Mouse (Mus musculus) hindbrain, embryonic 10.5 days (tissue): ENCODE data around the gene Gbp9. TPM values are rescaled to one million over a fixed set of nuclear protein-coding genes. Genes with fewer than 3 reads are reported as not detected.
"Not testable (repeated sequence)": the region's sequence is repeated elsewhere in the genome, so short reads cannot be mapped to it uniquely, and the experiment has no call there.

Experiments
- DNase-seq: peaks from one replicate; pipeline ENCODE4 v3.0.0-alpha.2; 2017; ENCODE audit warnings: low spot score
- H3K27ac ChIP-seq: fragments of 300-500 bp; sonication (generic); 2 replicates; pipeline ENCODE4 v1.5.1; 2016; ENCODE audit warnings: mild to moderate bottlenecking, moderate library complexity
- H3K27me3 ChIP-seq: fragments of 300-500 bp; sonication (generic); 2 replicates; pipeline ENCODE4 v1.6.1; 2016; ENCODE audit warnings: mild to moderate bottlenecking; ENCODE audit not compliant: poor library complexity, insufficient read depth, severe bottlenecking
- H3K36me3 ChIP-seq: fragments of 300-500 bp; sonication (generic); 2 replicates; pipeline ENCODE4 v1.6.1; 2016; ENCODE audit warnings: mild to moderate bottlenecking, moderate library complexity
- H3K4me1 ChIP-seq: fragments of 300-500 bp; sonication (generic); replicated peaks from 2 replicates; pipeline ENCODE4 v1.6.1; 2016; ENCODE audit warnings: mild to moderate bottlenecking
- H3K4me3 ChIP-seq: fragments of 300-500 bp; sonication (generic); 2 replicates; pipeline ENCODE4 v1.5.1; 2016; ENCODE audit warnings: mild to moderate bottlenecking, moderate library complexity
- H3K9me3 ChIP-seq: fragments of 300-500 bp; sonication (generic); 2 replicates; pipeline ENCODE4 v1.6.1; 2016; ENCODE audit warnings: mild to moderate bottlenecking, moderate library complexity
- WGBS: fragments of 180-500 bp; shearing (Covaris S2); methylation state at CpG from one replicate; pipeline ENCODE4 v1.1.7; 2016; 5-methylcytosine and 5-hydroxymethylcytosine counted together
- polyA plus RNA-seq: library from polyadenylated mRNA; unstranded; fragments of >200 nt; fragmentation: Nextera tagmentation; extraction: Ambion mirVana; gene quantifications from 2 replicates; pipeline ENCODE4 v1.2.1, GENCODE M21; 2016

The Gbp9 gene
- 0.78 and 0.80 TPM in 2 replicates for polyA plus RNA-seq

DNA sequence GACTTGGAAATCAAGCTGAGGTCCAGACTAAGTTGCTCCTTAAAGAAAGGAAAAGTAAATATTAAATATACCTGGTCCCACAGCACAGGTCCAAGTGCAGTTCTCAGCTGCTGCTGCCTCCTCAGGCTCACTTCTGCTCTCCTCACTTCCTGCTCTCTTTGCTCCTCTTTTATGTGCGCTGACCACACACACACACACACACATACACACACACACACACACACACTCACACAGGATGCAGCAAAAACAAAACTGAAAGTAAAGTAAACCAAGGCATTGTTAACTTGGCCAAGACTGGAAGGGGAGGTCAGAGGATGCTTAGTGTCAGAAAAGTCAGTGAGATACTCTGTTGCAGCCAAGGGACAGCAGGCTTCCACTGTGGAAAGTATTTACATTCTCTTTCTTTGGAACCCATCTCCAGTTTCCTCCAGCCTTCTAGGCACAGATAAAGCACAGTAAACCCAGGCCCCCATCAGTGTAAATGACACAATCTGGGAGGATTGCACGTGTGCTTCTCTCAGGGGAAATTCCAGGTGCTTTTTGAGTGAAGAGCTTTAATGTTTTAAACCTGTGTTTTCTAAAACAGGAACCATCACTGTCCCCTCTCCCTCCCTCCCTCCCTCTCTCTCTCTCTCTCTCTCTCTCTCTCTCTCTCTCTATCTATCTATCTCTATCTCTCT lies at the start of gene Gbp9, which contains the start of the genes Gbp8 and Gbp4:
Gene Gbp9, minus strand, starts transcription at position 131 of the 680 bp plus-strand sequence.
Gene Gbp8, minus strand, starts transcription at position 132 of the 680 bp plus-strand sequence.
Gene Gbp4, minus strand, starts transcription at position 178 of the 680 bp plus-strand sequence.
- WGBS = 22% methylated on average over 2 of the region's 2 CpGs
- H3K36me3 ChIP-seq, H3K4me3 ChIP-seq, H3K27ac ChIP-seq, H3K27me3 ChIP-seq, DNase-seq, H3K9me3 ChIP-seq, H3K4me1 ChIP-seq: not testable (repeated sequence)

DNA sequence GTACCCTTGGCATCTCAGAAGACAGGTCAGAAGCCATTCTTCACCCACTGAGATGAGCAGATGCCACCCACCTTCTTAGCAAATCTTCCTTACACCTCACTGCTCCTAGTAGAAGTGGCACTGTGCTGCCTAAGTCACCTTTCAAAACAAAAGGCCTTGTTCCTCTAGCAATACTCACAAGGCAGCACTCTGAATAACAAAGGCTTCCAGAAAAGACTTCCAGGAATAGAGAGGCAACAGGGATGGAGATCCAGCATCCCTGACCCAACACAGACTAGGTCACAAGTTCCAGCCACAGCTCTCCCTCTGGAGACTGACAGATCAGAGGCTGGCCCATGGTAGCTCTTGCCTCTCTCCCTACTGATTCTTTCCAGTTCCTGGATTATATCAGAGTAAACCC lies 42.1 kb upstream of the Gbp9 start:
- H3K4me1 ChIP-seq = no peaks in the 10 kb centered on the region

DNA sequence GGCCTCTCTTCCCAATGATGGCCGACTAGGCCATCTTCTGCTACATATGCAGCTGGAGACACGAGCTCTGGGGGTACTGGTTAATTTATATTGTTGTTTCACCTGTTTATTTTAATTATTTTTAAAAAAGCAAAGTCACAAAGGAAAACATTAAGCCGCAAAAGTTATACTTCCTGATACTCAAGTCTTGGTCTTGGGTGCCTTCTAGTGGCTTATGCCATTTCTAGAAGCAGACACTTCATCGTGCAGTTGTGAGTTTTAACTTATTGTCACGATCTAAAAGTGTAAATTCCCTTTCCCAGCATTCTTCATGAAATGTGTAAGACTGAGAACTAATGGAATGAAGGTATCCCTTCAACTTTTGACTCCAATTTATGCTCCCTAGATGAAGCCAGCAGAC lies 17.2 kb upstream of the Gbp9 start:
- WGBS = 89% methylated on average over 5 of the region's 5 CpGs
- no peaks in the 10 kb centered on the region for H3K36me3 ChIP-seq
- no peak overlapping the region for H3K27ac ChIP-seq
- H3K9me3 ChIP-seq = no peaks in the 10 kb centered on the region
- no peaks in the 10 kb centered on the region for H3K4me1 ChIP-seq
- H3K4me3 ChIP-seq = no peak overlapping the region
- no peaks in the 10 kb centered on the region for H3K27me3 ChIP-seq
- no peak for DNase-seq

More for the DNA sequence above, 42.1 kb upstream of the Gbp9 start:
- no peak for DNase-seq
- Histone ChIP-seq H3K4me3 (no peak overlapping the region), H3K27ac (no peak overlapping the region), H3K36me3 (no peaks in the 10 kb centered on the region), H3K27me3 (no peaks in the 10 kb centered on the region), H3K9me3 (no peaks in the 10 kb centered on the region)

DNA sequence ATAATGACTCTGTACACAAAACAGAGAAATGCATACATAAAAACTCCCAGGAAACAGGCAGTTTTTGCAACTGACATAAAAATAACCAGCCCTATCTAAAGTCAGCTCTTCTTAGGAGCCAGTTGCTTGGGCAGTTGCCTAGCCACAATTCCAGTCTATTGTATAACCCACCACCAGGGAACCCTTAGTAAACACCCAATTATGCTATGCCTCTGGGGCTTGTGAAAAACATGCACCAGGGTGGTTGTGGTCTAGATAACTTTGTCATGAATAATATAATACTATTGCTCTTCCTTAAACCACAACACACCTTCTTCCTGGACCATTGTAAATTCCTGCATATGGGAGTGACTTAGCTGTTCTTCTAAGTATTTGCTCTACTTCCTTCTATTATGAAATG lies 14.7 kb upstream of the Gbp9 start:
- H3K4me3 ChIP-seq = no peak overlapping the region
- no peaks in the 10 kb centered on the region for H3K36me3 ChIP-seq
- no peak for DNase-seq
- H3K9me3 ChIP-seq = no peaks in the 10 kb centered on the region
- no peaks in the 10 kb centered on the region for H3K27me3 ChIP-seq
- no peaks in the 10 kb centered on the region for H3K4me1 ChIP-seq
- H3K27ac ChIP-seq = no peak overlapping the region

DNA sequence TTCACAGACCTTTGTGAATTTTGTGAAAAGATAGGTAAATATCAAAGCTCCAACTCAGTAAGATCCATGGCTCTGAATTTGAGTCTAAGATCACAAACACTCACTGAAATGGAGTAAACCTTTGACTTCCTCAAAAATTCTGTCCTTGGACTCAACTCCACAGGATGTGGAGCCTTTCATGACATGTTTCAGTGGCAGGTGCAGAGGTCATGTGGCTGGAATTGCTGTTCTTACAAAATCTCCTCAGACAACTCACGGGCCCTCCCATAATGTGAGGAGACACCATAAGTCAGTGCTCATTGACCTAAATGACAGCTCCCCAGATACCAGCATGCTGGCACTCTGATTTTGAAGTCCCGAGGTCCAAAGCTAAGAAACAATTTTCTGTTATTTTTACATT lies 8.7 kb upstream of the Gbp9 start:
- H3K27me3 ChIP-seq, H3K36me3 ChIP-seq, H3K27ac ChIP-seq, DNase-seq, H3K4me1 ChIP-seq, H3K4me3 ChIP-seq, H3K9me3 ChIP-seq: not testable (repeated sequence)
- 79% methylated on average over 2 of the region's 2 CpGs for WGBS

DNA sequence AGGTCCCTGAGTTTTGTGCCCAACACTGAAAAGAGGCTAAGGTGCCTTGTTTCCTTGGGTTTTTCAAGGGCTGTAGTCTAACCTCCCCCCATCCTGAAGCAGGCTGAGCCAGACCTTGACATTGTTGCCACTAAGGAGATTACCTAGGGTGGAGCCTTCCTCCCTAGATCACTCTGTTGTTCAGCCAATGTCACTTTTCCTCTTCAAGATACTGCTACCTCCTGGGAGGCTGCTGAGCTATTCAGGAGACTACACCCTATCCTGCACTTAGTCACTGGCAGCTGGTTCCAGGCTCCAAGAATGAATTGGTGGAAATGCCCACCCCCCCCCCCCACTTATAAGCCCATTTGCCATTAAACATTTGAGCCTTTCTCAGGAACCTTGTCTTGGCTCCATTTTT lies 7.1 kb upstream of the Gbp9 start:
- H3K36me3 ChIP-seq = no peaks in the 10 kb centered on the region
- H3K4me1 ChIP-seq = no peaks in the 10 kb centered on the region
- DNase-seq = no peak
- no peaks in the 10 kb centered on the region for H3K9me3 ChIP-seq
- H3K27ac ChIP-seq = no peak overlapping the region
- H3K4me3 ChIP-seq = no peak overlapping the region
- H3K27me3 ChIP-seq = no peaks in the 10 kb centered on the region

DNA sequence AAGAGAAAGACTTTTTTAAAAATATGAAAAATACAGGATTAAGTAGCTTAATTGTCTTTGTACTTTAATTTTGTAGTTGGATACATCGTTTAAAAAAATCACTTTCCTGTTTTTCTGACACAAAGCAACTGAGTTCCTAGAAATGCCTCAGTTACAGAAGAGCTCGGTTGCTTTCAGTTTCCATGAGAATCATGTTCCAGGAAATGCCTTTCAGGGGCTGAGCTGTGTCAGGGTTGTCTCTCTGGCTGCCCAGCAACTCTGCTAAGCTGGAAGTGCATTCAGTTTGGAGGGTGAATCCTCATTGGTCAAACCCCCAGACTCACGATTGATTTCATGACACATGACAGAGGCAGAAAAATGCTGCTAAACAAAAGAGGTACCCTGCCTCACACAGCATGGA lies 6.4 kb upstream of the Gbp9 start:
- not testable (repeated sequence) for H3K36me3 ChIP-seq, H3K27ac ChIP-seq
- 53% methylated on average over 3 of the region's 3 CpGs for WGBS

DNA sequence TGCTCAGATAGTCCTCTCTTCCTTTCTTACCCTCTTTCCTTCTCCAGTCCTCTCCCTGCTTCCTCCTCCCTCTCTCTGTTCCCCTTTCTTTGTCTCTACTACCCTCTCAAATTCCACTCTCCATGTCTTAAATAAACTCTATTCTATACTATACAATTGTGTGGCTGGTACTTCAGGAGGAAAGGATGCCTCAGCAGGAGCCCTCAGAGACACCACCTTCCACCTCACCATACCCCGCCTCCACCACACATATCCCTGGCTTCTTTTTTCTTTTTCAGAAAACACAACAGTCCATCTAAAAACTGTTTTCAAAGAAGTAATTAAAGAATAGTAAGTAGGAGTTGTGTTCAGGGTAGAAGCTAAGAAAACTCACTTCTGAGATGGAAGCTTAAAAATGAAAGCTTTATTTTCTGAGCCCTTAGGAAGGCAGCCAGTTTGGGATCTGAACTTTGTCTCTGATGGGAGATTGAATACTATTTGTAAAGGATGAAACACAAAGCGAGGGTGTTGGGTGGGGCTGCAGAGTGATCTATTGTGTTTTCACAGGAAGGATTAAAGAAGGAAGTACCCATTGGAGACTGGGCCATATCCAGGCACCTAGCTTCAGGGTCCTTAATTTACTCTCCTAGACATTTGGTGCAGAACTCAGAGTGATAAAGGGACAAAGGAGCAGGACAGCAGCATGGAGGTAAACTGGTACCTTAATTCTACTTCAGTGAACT lies 911 bp upstream of the Gbp9 start:
- not testable (repeated sequence) for H3K27me3 ChIP-seq, H3K4me1 ChIP-seq, H3K9me3 ChIP-seq, H3K4me3 ChIP-seq, DNase-seq, H3K36me3 ChIP-seq, H3K27ac ChIP-seq
- WGBS = 52% methylated on average over 2 of the region's 2 CpGs

More for the DNA sequence above, 6.4 kb upstream of the Gbp9 start:
- not testable (repeated sequence) for DNase-seq, H3K9me3 ChIP-seq, H3K4me1 ChIP-seq, H3K4me3 ChIP-seq, H3K27me3 ChIP-seq

DNA sequence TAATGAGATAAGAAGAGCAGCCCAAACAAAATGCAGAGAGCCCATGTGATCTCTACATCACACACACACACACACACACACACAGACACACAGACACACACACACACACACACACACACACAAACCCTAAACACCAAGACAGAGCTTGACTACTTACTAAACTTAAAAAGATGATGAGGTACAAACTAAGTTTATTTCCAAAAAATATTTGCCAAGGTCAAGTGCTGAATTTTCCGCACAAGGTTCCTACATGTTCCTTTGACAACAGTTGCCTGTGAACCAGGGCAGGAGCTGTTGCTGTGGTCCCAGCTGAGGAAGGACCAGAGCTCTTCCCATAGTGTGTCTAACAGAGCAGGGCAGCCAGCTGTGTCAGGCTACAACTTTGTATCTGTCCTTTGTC lies 433 bp downstream of the Gbp9 start:
- no peak overlapping the region for H3K27ac ChIP-seq
- WGBS = 89% methylated on average over 1 of the region's 1 CpGs
- H3K36me3 ChIP-seq = no peaks in the 10 kb centered on the region
- H3K4me1 ChIP-seq = no peaks in the 10 kb centered on the region
- no peaks in the 10 kb centered on the region for H3K27me3 ChIP-seq
- DNase-seq = no peak
- no peak overlapping the region for H3K4me3 ChIP-seq
- H3K9me3 ChIP-seq = no peaks in the 10 kb centered on the region

DNA sequence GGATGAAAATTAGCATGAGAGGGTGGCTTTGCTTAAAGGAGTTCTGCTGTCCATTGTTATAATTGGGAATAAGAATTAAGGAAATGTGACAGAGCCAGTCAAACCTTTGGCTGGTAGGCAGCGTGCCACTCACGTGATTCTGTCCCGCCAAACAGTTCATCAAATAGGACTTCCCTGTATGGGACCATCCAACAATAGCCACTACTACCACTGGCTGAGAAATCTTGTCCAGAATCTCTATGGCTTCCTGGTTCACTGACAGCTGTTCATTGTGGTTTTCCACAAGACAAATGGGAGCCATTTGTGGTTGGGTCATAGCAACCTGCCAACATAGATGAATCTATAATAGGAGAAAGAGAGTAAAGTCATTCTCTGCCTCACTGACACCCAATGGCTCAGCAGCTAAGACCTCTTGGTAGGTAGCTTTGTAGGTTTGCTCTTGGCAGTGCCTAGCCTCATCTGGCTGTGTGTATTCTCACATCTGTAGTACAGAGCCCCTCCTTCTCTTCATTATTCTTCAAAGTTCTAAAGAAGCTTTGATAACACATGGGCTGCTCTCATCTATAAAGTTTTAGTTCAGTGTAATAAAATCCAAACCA lies 2.5 kb downstream of the Gbp9 start:
- H3K4me3 ChIP-seq, H3K9me3 ChIP-seq, H3K36me3 ChIP-seq, DNase-seq, H3K27ac ChIP-seq, H3K4me1 ChIP-seq, H3K27me3 ChIP-seq: not testable (repeated sequence)
- WGBS = 81% methylated on average over 3 of the region's 3 CpGs

DNA sequence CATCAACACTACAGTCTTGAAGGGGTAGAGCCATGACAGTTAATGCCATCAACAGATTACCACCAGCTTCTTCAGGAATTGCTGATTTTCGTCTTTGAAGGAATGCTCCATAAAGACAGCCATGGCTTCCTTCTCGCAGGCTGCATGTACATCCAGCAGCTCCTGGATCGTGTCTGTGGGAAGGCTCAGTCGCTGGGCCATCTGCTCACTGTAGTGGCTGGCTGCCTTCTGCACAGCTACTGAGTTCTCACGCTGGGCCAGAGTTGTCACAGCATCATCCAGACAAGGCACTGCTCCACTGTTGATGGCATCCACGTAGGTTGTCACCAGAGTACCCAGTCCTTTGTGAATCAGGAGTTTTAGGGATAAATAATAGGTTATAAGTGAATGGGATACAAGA lies 17.6 kb downstream of the Gbp9 start:
- not testable (repeated sequence) for H3K9me3 ChIP-seq, H3K4me1 ChIP-seq, H3K36me3 ChIP-seq, H3K27ac ChIP-seq, DNase-seq, H3K27me3 ChIP-seq, H3K4me3 ChIP-seq
- 84% methylated on average over 6 of the region's 6 CpGs for WGBS

DNA sequence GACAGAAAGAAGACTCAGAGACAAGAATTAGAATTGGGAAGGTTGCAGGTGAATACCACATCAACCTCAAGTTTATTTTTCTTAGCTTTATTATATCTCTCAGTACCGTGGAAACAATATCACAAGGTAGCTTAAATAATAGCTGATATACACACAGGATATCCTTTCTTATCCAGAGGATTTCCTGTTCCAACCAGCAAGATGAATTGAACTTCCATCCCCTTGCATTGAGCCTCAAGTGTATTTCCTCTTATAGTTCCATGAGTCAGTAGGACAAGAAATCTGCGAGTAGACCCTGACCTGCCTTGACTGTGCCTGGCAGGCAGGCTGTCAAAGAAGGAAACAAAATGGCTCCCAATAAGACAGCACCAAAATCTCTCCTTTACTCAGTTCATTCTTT lies 23.6 kb downstream of the Gbp9 start:
- no peaks in the 10 kb centered on the region for H3K36me3 ChIP-seq
- H3K27me3 ChIP-seq = no peaks in the 10 kb centered on the region
- no peaks in the 10 kb centered on the region for H3K9me3 ChIP-seq
- 84% methylated on average over 2 of the region's 2 CpGs for WGBS
- no peak overlapping the region for H3K4me3 ChIP-seq
- H3K4me1 ChIP-seq = no peaks in the 10 kb centered on the region
- no peak for DNase-seq
- no peak overlapping the region for H3K27ac ChIP-seq

DNA sequence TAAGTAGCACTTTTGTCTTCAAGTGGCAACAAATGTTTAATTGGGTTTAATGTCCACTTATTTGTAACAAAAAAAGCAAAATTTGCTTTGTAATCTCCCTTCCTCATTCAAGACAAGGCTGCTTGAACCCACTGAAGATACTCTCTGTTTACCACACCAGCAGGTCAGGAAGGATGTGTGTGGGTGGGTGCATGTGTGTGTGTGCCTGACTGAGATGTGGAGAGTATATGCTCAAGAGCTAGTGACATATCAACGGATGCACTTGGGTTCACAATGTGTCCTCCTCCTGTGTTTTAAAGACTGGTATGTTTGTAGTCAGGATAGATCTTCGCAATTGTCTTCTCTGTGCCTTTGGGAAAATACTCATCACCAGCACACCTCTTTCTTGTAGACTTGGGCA lies 24.6 kb downstream of the Gbp9 start:
- Histone ChIP-seq H3K27me3 (no peaks in the 10 kb centered on the region), H3K36me3 (no peaks in the 10 kb centered on the region), H3K4me1 (peaks cover 2% of the 10 kb centered on the region), H3K9me3 (no peaks in the 10 kb centered on the region), H3K4me3 (no peak overlapping the region), H3K27ac (no peak overlapping the region)
- no peak for DNase-seq
- WGBS = 86% methylated on average over 2 of the region's 2 CpGs
